Mouse (Mus musculus) testis, adult 2 months (tissue): ENCODE results near the gene Vcam1.

Experiments
- CTCF ChIP-seq: fragments of 200-500 bp; IDR thresholded peaks from 2 replicates; pipeline ENCODE4 v1.5.1; 2012; ENCODE audit warnings: low read depth, mild to moderate bottlenecking, inconsistent platforms, low read length, moderate library complexity; ENCODE audit not compliant: control insufficient read depth, insufficient read depth, insufficient replicate concordance
- POLR2A ChIP-seq: fragments of 200-500 bp; IDR thresholded peaks from 2 replicates; pipeline ENCODE4 v1.6.1; 2012; ENCODE audit warnings: low read depth, mild to moderate bottlenecking, inconsistent platforms, low read length, moderate library complexity; ENCODE audit not compliant: control insufficient read depth

- no peak for TF ChIP-seq POLR2A
- TF ChIP-seq CTCF: no peak
Observed at GRCm38 (mm10) chr3:116123827-116124226, 5.7 kb downstream of the Vcam1 start.
